Mouse (Mus musculus) ZHBTc4 (cell line): ENCODE results near the gene Ssh2.
A peak's percentile ranks its signal among the peaks of the same experiment; 100 is the strongest.

Experiments used
- DNase-seq: peaks from one replicate; pipeline ENCODE4 v3.0.0-alpha.2; 2011; ENCODE audit warnings: low read depth, low spot score

Gene Ssh2

DNA sequence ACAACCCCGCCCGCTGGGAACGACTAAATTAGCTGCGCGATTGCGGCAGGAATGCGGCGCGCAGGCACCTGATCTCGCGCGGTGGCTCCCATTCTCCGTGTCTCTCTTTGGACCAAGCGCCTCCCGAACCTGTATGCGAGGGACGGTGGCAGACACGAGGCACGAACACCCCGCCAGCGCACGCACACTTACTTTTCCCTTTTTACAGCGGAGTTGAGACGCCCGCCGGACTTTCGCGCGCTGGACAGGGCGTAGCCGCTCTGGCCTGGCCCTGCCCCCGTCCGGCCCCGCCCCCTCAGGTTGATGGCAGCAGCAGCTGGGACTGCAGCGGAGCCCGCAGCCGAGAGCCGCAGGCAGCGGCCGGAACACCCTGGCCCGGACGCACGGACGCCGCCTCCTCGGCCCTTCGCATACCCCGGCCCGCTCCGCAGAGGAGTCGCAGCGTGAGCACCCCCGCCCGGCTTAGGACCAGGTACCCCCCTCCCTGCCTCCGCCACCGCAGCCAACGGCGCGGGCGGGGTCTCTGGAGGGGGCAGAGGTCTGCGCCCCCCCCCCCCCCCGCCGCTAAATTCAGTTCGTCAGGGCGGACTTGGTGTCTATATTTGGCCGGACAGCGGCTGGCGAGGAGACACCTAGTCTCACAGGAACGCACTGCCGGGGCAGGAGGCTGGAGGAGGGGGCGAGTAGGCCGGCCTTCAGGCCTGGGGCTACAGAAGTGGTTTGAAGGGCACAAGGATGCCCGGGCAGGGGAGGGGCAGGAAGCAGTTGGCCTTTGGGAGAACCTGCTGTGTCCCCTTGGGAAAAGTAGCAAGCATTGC is 246.4 kb downstream of the Ssh2 start, which contains the start of gene Coro6:
Gene Coro6 (plus strand): TSS at position 129 of the 818 bp plus-strand sequence.
- peak; percentile 73 for DNase-seq

GRCm38 (mm10) chr11:77463101-77463445 is 247.0 kb downstream of the Ssh2 start:
- no peak for DNase-seq

DNA sequence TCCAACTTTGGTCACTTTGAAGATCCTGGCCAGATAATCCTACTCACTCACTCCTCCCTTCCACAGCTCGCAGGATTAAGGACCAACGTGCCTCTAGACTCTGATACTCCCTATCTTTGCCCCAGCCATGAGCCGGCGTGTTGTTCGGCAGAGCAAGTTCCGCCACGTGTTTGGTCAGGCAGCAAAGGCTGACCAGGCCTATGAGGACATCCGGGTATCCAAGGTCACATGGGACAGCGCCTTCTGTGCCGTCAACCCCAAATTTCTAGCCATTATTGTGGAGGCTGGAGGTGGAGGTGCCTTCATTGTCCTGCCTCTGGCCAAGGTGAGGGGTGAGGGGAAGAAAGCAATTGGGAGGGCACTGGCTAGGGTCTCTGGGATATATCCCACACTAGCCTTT is 247.7 kb downstream of the Ssh2 start:
- DNase-seq, result no peak

- no peak for DNase-seq
Observed at GRCm38 (mm10) chr11:77464684-77465083, 248.6 kb downstream of the Ssh2 start.

DNA sequence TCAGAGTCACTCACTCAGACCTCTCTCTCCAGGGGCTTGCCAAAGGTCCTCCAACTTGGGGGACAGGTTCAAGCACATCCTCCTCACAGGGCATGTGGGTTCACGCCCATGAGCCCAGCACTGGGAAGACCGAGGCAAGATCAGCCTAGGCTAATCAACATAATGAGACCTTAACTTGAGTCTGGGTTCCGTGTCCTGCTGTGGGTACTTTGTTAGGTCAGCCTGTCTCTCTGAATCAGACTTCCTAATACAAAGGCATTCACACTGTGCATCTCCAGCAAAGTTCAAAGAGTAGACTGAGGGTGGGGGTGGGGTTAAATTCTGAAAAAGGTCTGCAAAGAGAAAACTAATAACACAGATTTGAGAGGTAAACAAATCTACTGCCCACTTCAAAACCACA is 249.0 kb downstream of the Ssh2 start:
- DNase-seq, result peak; percentile 21

DNA sequence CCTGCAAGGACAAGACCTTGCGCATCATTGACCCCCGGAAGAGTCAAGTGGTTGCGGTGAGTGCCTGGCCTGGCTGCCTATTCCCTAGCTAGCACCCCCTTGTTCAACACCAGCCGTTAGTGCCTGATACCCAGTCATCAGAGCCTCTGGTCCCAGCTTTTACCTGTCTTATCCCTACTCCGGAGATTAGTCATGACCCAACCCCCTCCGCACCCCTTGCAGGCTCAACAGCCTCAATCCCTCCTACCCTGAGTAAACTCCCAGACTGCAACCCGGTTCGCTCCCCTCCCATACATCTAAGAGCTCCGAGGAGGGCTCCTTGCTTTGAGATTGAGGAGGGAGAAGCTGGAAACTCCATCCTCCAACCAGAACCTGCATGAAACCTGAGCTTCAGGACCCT is 250.5 kb downstream of the Ssh2 start:
- no peak for DNase-seq

GRCm38 (mm10) chr11:77467157-77467556 is 251.1 kb downstream of the Ssh2 start:
- DNase-seq, result peak; percentile 91

DNA sequence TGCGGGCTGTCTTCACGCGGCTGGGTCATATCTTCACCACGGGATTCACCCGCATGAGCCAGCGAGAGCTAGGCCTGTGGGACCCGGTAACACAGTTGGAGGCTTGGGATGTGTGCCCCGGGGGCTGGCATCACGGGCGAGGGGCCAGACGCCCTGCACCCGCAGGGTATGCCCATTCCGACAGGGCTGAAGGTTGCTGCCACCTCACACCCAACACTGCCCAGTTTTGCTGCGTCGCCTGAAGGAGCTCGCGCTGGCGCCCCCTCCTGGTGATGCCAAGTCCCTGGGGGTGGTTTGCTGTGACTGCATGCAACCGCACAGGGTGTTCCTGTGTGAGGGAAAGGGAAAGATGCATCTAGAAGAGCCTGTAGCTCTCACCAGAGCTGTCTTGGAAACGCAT is 251.7 kb downstream of the Ssh2 start:
- DNase-seq, result peak; percentile 87

DNA sequence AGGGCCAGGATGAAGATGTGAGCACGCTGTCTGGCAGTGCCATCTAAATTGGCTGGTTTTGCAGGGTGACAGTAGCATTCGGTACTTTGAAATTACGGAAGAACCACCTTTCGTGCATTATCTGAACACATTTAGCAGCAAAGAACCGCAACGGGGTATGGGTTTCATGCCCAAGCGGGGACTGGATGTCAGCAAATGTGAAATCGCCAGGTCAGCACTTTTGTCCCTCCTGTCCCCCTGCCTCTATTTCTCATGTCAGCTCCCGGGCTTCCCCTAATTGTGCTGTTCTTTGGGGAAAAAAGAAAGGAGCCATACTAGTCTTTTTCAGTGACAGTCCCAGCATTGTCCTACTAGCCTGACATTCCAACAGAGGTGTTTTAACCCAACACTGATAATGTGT is 252.3 kb downstream of the Ssh2 start:
- DNase-seq, result no peak

DNA sequence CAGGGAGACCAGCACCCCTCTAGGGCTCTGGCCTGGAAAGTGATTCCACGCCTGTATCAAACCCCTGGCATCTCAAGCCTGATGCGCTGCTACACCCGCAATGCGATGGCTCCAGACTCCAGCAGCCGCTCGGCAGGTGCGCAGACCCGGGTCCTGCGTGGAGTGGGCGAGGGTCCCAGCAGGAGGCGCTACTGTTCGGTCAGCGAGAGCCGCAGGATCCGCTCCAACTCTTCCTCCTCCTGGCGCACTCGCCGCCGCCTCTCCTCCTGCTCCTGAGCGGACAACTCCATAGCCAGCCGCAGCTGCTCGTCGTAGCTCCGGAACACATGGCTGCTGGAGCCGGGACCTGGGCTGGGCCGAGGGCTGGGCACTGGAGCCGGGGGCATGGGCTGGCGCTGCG is 255.3 kb downstream of the Ssh2 start:
- DNase-seq, result peak; percentile 76

DNA sequence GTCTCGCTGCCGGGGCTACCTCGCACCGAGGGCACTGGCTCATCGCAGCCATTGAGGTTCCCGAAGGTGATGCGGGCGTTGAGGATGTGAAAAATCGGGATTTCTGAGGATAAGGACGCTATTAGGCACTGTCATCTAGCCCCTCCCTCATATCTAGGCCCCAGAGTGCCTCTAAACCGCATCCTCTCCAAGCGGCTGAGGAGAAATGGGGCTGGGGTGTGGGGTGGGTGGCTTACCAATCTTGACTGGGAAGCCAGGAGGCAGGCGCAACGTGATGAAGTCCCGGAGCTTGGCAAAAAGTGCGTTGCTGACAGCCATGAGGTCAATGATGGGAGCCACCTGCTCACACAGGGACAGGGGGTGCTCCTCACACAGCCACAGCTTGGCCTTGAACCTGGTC is 256.7 kb downstream of the Ssh2 start:
- no peak for DNase-seq

DNA sequence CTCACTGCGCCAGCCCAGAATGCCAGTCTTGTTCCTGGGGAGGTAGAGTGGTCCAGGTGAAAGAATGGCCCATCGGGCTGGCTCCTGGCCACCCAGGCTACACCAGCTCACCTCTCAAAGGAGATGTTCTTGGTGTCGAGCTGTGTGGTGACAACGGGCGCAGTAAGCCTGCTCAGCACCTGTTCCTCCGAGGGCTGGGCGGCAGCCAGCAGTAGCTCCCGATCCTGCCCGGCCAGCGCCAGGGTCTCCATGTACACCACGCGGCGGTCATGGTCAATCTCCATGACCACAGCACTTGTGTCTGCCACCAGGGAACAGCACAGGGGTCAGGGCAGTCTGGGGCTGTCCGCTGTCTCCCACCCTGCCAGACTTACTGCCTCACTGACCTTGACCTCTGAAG is 260.1 kb downstream of the Ssh2 start:
- DNase-seq, result no peak

GRCm38 (mm10) chr11:77476895-77477294 is 260.8 kb downstream of the Ssh2 start:
- no peak for DNase-seq

DNA sequence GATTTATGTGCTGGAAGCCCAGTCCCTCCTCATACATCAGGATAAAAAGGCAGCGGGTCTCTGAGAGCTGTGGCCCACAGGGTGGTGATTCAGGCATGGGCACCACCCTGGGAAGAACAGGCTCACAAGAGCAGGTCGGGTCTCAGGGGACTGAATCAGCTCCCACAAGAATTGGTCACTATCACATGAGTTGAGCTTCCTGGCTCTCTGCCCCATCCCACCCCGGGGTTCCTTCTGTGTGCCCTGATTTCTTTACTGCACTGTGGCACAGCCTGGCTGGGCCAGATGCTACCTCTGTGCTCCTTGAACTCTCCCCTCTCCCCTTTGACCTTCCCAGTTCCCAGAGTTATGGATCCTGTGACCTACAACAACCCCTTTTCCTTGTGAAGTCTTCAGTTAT is 267.0 kb downstream of the Ssh2 start:
- DNase-seq, result peak; percentile 22

DNA sequence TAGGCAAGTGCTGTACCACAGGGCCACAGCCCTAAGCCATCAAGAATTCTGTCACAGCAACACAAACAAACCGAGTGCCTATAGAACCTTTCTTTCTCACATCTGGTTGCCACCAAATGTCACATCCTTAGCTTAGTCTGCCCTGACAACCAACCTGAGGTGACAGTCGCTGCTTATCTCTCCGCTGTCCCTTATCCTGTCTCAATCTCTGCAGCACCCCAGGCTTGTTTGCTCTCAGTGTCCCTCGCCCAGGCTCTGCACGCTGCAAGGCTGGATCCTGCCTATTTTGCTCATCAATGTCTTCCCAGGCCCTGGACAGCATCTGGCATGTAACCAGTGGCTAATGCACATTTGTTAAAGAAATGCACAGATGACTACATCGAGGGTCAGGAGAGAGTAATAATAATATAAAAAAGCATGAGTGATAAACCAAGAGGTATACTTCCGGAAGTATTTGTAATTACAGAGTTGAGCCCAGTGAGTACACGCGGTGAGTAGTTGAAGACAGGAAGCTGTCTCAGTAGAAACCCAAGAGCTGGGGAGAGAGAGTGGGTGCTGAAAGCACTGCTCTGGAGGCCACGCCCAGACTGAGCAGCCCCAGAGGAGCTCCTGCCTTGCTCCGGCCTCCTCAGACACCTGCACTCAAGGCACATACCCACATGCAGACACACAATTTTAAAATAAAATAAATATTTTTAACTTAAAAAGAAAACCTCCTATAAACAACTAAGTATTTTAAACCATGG is 267.6 kb downstream of the Ssh2 start:
- DNase-seq, result peak; percentile 49

DNA sequence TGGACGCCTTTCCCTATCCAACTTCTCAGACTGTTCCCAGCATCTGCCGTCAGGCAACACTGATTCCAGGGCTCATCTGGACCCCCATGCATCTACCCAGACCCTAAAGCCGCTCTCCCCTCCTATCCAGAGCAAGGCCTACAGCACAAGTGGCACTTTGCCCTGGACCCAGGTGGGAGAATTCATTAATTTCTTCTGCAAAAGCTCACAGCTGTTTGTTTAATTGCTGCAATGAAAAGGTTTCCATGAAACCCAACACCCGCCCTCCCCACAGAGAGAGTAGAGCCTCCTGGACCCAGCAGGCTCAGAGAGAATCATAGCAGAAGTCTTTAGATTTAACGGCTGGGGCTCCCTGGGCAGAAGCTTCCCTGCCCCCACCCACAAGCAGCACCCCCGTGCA is 269.1 kb downstream of the Ssh2 start:
- no peak for DNase-seq

GRCm38 (mm10) chr11:77486798-77487197 is 270.7 kb downstream of the Ssh2 start:
- DNase-seq, result no peak

DNA sequence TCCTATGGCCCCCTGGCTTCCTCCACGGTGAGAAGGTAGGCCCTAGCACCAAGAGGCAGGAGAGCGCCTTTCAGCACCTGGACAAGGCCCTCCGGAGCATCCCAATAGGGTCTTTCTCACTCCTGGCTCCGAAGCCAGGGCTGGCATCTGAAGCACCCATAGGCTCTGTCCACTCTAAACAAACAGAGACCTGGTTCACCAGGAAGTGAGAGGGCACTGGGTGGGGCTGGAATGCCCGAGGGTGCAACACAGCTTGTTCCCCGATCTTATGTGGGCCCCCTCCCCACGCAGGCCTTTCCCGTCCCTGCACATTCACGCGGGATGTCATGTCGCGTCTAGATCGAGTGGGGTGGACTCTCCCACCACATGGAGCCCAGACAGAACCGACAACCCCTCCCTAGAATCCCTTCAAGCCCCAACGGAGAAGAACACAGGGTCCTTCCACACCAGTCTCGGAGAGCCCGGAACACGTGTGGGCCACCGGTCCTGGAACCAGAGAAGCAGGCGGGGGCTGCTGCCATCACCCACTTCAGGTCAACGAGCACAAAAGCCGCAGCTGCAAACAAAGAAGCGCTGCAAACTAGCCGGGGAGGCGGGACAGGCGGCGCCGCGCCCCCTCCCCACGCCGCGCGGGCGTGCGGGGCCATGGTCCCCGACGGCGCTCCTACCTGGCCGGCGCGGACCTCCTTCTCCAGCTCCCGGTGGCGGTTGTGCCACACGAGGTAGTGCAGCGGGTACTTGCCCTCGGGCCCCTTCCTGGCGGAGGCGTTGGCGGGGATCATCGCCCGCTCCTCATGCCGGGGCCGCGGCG is 272.9 kb downstream of the Ssh2 start:
- peak; percentile 29 for DNase-seq

- DNase-seq, result peak; percentile 78
Observed at GRCm38 (mm10) chr11:77489591-77490235, 273.6 kb downstream of the Ssh2 start, which contains the start of gene Ankrd13b. Ankrd13b (minus strand) TSS chr11:77489678.

DNA sequence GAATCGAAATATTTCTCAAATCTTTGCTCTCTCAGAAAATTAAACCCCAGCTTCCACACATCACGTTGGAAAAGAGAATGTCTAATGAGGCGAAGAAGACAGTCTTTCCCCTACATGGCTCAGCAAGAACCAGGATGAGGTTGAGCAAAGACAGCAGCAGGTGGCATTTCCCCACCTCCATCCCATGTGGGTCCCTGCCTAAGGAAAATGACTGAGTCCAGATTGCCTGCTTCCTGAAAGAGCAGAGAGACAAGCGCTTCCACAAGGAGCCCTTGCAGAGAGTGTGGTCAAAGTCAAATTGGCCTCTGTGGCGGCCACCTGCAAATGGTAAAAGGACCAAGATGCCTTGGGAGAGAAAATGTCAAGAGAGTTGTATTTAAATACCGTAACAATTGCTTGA is 274.4 kb downstream of the Ssh2 start:
- no peak for DNase-seq

GRCm38 (mm10) chr11:77491123-77491501 is 275.0 kb downstream of the Ssh2 start:
- peak; percentile 95 for DNase-seq
